Mouse (Mus musculus): ENCODE measurements around the gene Omg. TPM values are rescaled to one million over a fixed set of nuclear protein-coding genes. Genes with fewer than 3 reads are reported as not detected.

Omg gene
- polyA plus RNA-seq, 1 experiment from 2014 or later: 0.55 TPM

DNA sequence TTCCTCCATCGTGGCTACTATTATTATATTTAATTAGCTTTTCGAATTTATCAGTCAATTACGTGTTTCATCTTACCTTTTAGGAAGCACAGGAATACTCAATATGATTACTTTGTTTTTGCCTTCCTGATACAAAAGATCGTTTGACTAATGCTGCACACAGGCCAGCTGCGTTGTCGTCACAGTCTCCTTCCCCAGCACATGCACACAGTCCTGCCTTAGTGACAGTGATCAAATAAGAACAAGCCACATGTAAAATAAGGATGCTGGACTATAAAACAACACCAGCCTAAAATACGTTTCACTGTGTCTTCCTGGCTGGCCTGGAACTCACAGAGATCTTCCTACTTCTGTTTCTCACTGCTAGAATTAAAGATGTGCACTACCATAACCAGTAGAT is 622 bp upstream of the Omg start:
- Histone ChIP-seq H3K4me1 (replicated peaks; ENCODE audit: control insufficient read depth, insufficient read depth, low read length) (no peaks in the 10 kb centered on the region), H3K9me3 (ENCODE audit: control insufficient read depth) (no peaks in the 10 kb centered on the region), H3K27me3 (replicated peaks; ENCODE audit: control insufficient read depth, insufficient read depth, low read length) (no peaks in the 10 kb centered on the region), H3K4me3 (ENCODE audit: low read depth, low read length) (no peak overlapping the region), H3K27ac (ENCODE audit: low read depth, low read length) (no peak overlapping the region), H3K4me2 (replicated peaks; ENCODE audit: low read depth) (no peak overlapping the region), H3K9ac (ENCODE audit: low read depth, low read length) (no peak overlapping the region), H3K36me3 (ENCODE audit: control insufficient read depth, insufficient read depth) (0 out of 2 replicates have a peak, but pooled peaks cover 4% of the 10 kb centered on the region)
- 88% methylated on average over 7 of the region's 7 CpGs for WGBS
- TF ChIP-seq CTCF (IDR thresholded peaks at IDR 0.05; ENCODE audit: low read depth): no peak
- no peak for ATAC-seq

DNA sequence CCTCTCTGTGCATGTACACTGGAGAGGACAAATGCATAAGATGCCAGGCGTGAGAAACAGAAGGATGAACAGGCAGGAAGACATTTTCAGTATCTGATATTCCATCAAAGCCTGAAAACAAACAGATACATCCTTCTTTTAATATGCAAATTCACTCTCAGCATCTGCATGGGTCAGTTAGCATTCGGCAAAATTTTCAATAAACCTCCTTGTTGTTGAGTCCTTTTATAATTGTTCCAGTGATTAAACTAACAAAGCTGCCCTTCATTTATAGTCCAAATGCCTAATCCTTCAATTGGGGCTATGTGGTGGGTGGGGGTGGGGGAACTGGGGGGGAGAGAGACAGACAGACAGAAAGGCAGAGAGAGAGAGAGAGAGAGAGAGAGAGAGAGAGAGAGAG is 967 bp downstream of the Omg start:
- no peak overlapping the region for H3K4me3 ChIP-seq (ENCODE audit: low read depth, low read length)
- no peak overlapping the region for H3K4me2 ChIP-seq (replicated peaks; ENCODE audit: low read depth)
- no peak for TF ChIP-seq CTCF (IDR thresholded peaks at IDR 0.05; ENCODE audit: low read depth)
- WGBS: 78% methylated on average over 2 of the region's 2 CpGs
- no peak overlapping the region for H3K9ac ChIP-seq (ENCODE audit: low read depth, low read length)
- no peak overlapping the region for H3K27ac ChIP-seq (ENCODE audit: low read depth, low read length)
- H3K36me3 ChIP-seq (ENCODE audit: control insufficient read depth, insufficient read depth): 0 out of 2 replicates have a peak, but pooled peaks cover 4% of the 10 kb centered on the region
- no peaks in the 10 kb centered on the region for H3K27me3 ChIP-seq (replicated peaks; ENCODE audit: control insufficient read depth, insufficient read depth, low read length)
- no peaks in the 10 kb centered on the region for H3K9me3 ChIP-seq (ENCODE audit: control insufficient read depth)
- H3K4me1 ChIP-seq (replicated peaks; ENCODE audit: control insufficient read depth, insufficient read depth, low read length): no peaks in the 10 kb centered on the region
- ATAC-seq: no peak

DNA sequence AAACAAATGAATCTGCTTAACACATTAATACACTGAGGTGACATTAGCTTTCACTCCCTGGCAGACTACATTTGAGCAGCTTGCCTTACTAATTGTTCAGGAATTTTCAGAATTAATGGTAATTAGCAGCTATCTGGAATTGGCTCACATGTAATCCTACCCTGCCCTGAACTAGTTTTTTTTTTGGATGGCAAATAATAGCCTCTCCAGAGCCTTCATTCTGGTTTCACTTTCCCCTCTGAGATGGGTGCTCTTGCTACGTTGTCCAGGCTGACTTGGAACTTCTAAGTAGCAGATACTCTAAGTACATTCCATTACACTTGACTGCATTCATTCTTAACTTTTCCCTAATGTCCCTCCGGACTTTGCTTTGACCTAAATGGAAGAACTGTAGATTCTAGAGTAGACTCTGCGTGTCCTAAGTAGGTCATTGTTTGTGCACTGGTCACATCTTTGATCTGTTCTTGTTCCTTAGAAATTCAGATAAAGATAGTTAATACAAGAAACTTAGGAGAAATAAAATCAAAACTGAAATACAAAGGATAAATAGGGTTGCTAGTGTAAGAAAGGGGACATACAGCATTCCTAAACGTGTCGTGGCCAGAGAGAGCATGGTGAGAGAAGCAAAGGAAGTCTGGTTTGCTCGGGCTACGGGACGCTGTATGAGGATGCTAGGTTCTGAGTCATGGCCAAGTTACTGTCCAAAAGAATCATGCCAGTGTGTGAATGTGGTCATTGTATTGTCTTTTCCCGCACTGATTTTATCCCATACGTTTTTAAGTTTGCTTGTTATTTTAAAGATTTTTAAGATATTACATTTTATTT is 8.7 kb downstream of the Omg start:
- H3K4me3 ChIP-seq (ENCODE audit: low read depth, low read length): no peak overlapping the region
- no peak overlapping the region for H3K27ac ChIP-seq (ENCODE audit: low read depth, low read length)
- WGBS: 77% methylated on average over 10 of the region's 10 CpGs

GRCm38 (mm10) chr11:79484721-79485120 is 19.2 kb downstream of the Omg start:
- H3K36me3 ChIP-seq (ENCODE audit: control insufficient read depth, insufficient read depth): peaks cover 4% of the 10 kb centered on the region
- no peak for ATAC-seq
- H3K4me2 ChIP-seq (replicated peaks; ENCODE audit: low read depth): no peak overlapping the region
- TF ChIP-seq CTCF (IDR thresholded peaks at IDR 0.05; ENCODE audit: low read depth): no peak
- H3K4me1 ChIP-seq (replicated peaks; ENCODE audit: control insufficient read depth, insufficient read depth, low read length): no peaks in the 10 kb centered on the region
- no peaks in the 10 kb centered on the region for H3K9me3 ChIP-seq (ENCODE audit: control insufficient read depth)
- no peaks in the 10 kb centered on the region for H3K27me3 ChIP-seq (replicated peaks; ENCODE audit: control insufficient read depth, insufficient read depth, low read length)
- no peak overlapping the region for H3K9ac ChIP-seq (ENCODE audit: low read depth, low read length)
- no peak overlapping the region for H3K4me3 ChIP-seq (ENCODE audit: low read depth, low read length)
- H3K27ac ChIP-seq (ENCODE audit: low read depth, low read length): no peak overlapping the region

More for the DNA sequence above, 8.7 kb downstream of the Omg start:
- Histone ChIP-seq H3K36me3 (ENCODE audit: control insufficient read depth, insufficient read depth) (peaks cover 6% of the 10 kb centered on the region; the same call in 1 of the 2 replicates), H3K27me3 (replicated peaks; ENCODE audit: control insufficient read depth, insufficient read depth, low read length) (no peaks in the 10 kb centered on the region), H3K9me3 (ENCODE audit: control insufficient read depth) (no peaks in the 10 kb centered on the region), H3K4me1 (replicated peaks; ENCODE audit: control insufficient read depth, insufficient read depth, low read length) (no peaks in the 10 kb centered on the region), H3K9ac (ENCODE audit: low read depth, low read length) (no peak overlapping the region), H3K4me2 (replicated peaks; ENCODE audit: low read depth) (no peak overlapping the region)
- no peak for ATAC-seq
- TF ChIP-seq CTCF (IDR thresholded peaks at IDR 0.05; ENCODE audit: low read depth): no peak

DNA sequence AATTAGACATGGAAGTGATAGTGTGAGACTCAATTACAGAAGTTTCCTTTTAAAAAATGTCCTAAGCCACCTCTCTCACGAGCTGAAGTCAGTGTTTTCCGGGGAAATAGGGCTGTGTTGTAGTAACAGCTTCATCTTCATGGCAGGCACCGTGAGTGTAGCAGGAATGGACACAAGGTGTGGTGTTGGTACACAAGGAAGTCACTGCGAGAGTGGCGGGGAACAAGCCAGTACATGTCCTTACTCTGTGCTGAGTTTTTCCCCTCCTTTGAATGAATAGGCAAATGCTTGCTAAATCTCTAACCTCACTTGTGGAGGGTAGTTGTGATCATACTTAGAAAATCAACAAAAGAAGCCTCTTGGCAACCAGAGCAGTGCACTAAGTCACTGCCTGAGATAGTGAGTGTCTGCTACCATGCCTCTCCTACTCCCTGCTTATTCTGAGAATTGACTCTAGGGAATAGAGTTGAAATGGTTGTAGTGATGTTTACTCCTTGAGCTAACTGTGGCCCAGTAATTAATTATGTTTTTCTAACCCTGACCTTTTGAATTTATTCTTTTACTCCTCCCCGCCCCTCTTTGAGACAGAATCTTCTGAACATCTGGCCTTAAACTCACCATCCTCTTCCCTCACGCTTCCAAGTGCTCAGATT is 19.9 kb downstream of the Omg start:
- no peak overlapping the region for H3K4me2 ChIP-seq (replicated peaks; ENCODE audit: low read depth)
- ATAC-seq: no peak
- no peak overlapping the region for H3K4me3 ChIP-seq (ENCODE audit: low read depth, low read length)
- H3K27ac ChIP-seq (ENCODE audit: low read depth, low read length): no peak overlapping the region
- H3K9me3 ChIP-seq (ENCODE audit: control insufficient read depth): no peaks in the 10 kb centered on the region
- TF ChIP-seq CTCF (IDR thresholded peaks at IDR 0.05; ENCODE audit: low read depth): no peak
- H3K36me3 ChIP-seq (ENCODE audit: control insufficient read depth, insufficient read depth): peaks cover 4% of the 10 kb centered on the region
- no peak overlapping the region for H3K9ac ChIP-seq (ENCODE audit: low read depth, low read length)
- no peaks in the 10 kb centered on the region for H3K27me3 ChIP-seq (replicated peaks; ENCODE audit: control insufficient read depth, insufficient read depth, low read length)
- whole genome bisulfite sequencing: 66% methylated on average over 7 of the region's 7 CpGs
- H3K4me1 ChIP-seq (replicated peaks; ENCODE audit: control insufficient read depth, insufficient read depth, low read length): no peaks in the 10 kb centered on the region

- Histone ChIP-seq H3K4me1 (replicated peaks; ENCODE audit: control insufficient read depth, insufficient read depth, low read length) (no peaks in the 10 kb centered on the region), H3K27ac (ENCODE audit: low read depth, low read length) (no peak overlapping the region), H3K36me3 (ENCODE audit: control insufficient read depth, insufficient read depth) (peaks cover 4% of the 10 kb centered on the region), H3K9ac (ENCODE audit: low read depth, low read length) (no peak overlapping the region), H3K9me3 (ENCODE audit: control insufficient read depth) (no peaks in the 10 kb centered on the region), H3K4me3 (ENCODE audit: low read depth, low read length) (no peak overlapping the region), H3K27me3 (replicated peaks; ENCODE audit: control insufficient read depth, insufficient read depth, low read length) (no peaks in the 10 kb centered on the region), H3K4me2 (replicated peaks; ENCODE audit: low read depth) (no peak overlapping the region)
- no peak for TF ChIP-seq CTCF (IDR thresholded peaks at IDR 0.05; ENCODE audit: low read depth)
- no peak for ATAC-seq
- 52% methylated on average over 6 of the region's 6 CpGs for WGBS
Measured at GRCm38 (mm10) chr11:79483392-79483791, 20.5 kb downstream of the Omg start.
